Mouse (Mus musculus) midbrain, embryonic 15.5 days (tissue): ENCODE measurements around the gene Rgmb. TPM values are rescaled to one million over a fixed set of nuclear protein-coding genes. Genes with fewer than 3 reads are reported as not detected.

Experiments used
- ATAC-seq: fragments of 200-750 bp; cut with Nextera tagmentation; replicated peaks from 2 replicates; pipeline ENCODE4 v1.8.0; 2017; ENCODE audit warnings: moderate TSS enrichment
- H3K27ac ChIP-seq: fragments of 300-500 bp; sonication (generic); 2 replicates; pipeline ENCODE4 v1.5.1; 2015; ENCODE audit warnings: mild to moderate bottlenecking, inconsistent platforms
- H3K27me3 ChIP-seq: fragments of 300-500 bp; sonication (generic); replicated peaks from 2 replicates; pipeline ENCODE4 v1.6.1; 2015; ENCODE audit warnings: inconsistent platforms
- H3K36me3 ChIP-seq: fragments of 300-500 bp; sonication (generic); replicated peaks from 2 replicates; pipeline ENCODE4 v1.6.1; 2015; ENCODE audit warnings: inconsistent platforms
- H3K4me1 ChIP-seq: fragments of 300-500 bp; sonication (generic); 2 replicates; pipeline ENCODE4 v1.6.1; 2015; ENCODE audit warnings: inconsistent platforms
- H3K4me2 ChIP-seq: fragments of 300-500 bp; sonication (generic); 2 replicates; pipeline ENCODE4 v1.6.1; 2015; ENCODE audit warnings: inconsistent platforms, mild to moderate bottlenecking, moderate library complexity
- H3K4me3 ChIP-seq: fragments of 300-500 bp; sonication (generic); 2 replicates; pipeline ENCODE4 v1.5.1; 2015; ENCODE audit warnings: mild to moderate bottlenecking, inconsistent platforms
- H3K9ac ChIP-seq: fragments of 300-500 bp; sonication (generic); 2 replicates; pipeline ENCODE4 v1.6.1; 2015; ENCODE audit warnings: mild to moderate bottlenecking, inconsistent platforms
- H3K9me3 ChIP-seq: fragments of 300-500 bp; sonication (generic); 2 replicates; pipeline ENCODE4 v1.6.1; 2016; ENCODE audit warnings: inconsistent platforms
- WGBS: fragments of 180-500 bp; shearing (Covaris S2); methylation state at CpG from one replicate; pipeline ENCODE4 v1.1.7; 2015; ENCODE audit warnings: mixed read lengths; 5-methylcytosine and 5-hydroxymethylcytosine counted together
- polyA plus RNA-seq: library from polyadenylated mRNA; unstranded; fragments of >200 nt; fragmentation: Nextera tagmentation; extraction: Ambion mirVana; gene quantifications from 2 replicates; pipeline ENCODE4 v1.2.1, GENCODE M21; 2015

The Rgmb gene
- polyA plus RNA-seq, 1 experiment from 2014 or later: 73.1 TPM

GRCm38 (mm10) chr17:15804008-15804812, 26.6 kb downstream of the Rgmb start:
- no peak overlapping the region for H3K27ac ChIP-seq

GRCm38 (mm10) chr17:15799195-15799793, 31.5 kb downstream of the Rgmb start:
- no peak for ATAC-seq
- no peak overlapping the region for H3K4me3 ChIP-seq
- no peaks in the 10 kb centered on the region for H3K36me3 ChIP-seq
- H3K4me1 ChIP-seq: no peaks in the 10 kb centered on the region
- H3K27ac ChIP-seq: no peak overlapping the region
- no peak overlapping the region for H3K9ac ChIP-seq
- H3K9me3 ChIP-seq: no peaks in the 10 kb centered on the region
- 47% methylated on average over 3 of the region's 3 CpGs for WGBS
- no peak overlapping the region for H3K4me2 ChIP-seq
- H3K27me3 ChIP-seq: no peaks in the 10 kb centered on the region

More at GRCm38 (mm10) chr17:15804008-15804812, 26.6 kb downstream of the Rgmb start:
- peaks cover 14% of the 10 kb centered on the region for H3K4me1 ChIP-seq
- no peak overlapping the region for H3K4me2 ChIP-seq
- no peaks in the 10 kb centered on the region for H3K9me3 ChIP-seq
- ATAC-seq: peak; percentile 55; the same call in 1 of the 2 replicates
- no peaks in the 10 kb centered on the region; the same call in 1 of the 2 replicates for H3K36me3 ChIP-seq
- H3K4me3 ChIP-seq: no peak overlapping the region
- 53% methylated on average over 15 of the region's 15 CpGs for WGBS
- no peaks in the 10 kb centered on the region for H3K27me3 ChIP-seq
- H3K9ac ChIP-seq: no peak overlapping the region

- H3K9me3 ChIP-seq: no peaks in the 10 kb centered on the region
- H3K27me3 ChIP-seq: no peaks in the 10 kb centered on the region
- no peak overlapping the region for H3K27ac ChIP-seq
- no peak for ATAC-seq
- WGBS: 82% methylated on average over 8 of the region's 8 CpGs
- H3K4me1 ChIP-seq: no peaks in the 10 kb centered on the region
- no peaks in the 10 kb centered on the region for H3K36me3 ChIP-seq
- no peak overlapping the region for H3K4me2 ChIP-seq
- no peak overlapping the region for H3K4me3 ChIP-seq
- H3K9ac ChIP-seq: no peak overlapping the region
Observed at GRCm38 (mm10) chr17:15790716-15791115, 40.1 kb downstream of the Rgmb start.

GRCm38 (mm10) chr17:15787036-15787435, 43.8 kb downstream of the Rgmb start:
- H3K36me3 ChIP-seq: no peaks in the 10 kb centered on the region
- no peak overlapping the region for H3K4me3 ChIP-seq
- H3K9ac ChIP-seq: no peak overlapping the region
- no peak; the same call in 1 of the 2 replicates for ATAC-seq
- H3K27me3 ChIP-seq: no peaks in the 10 kb centered on the region
- H3K4me1 ChIP-seq: no peaks in the 10 kb centered on the region
- 36% methylated on average over 3 of the region's 3 CpGs for WGBS
- no peak overlapping the region for H3K27ac ChIP-seq
- H3K4me2 ChIP-seq: no peak overlapping the region
- H3K9me3 ChIP-seq: no peaks in the 10 kb centered on the region

- 0 out of 2 replicates have a peak, but pooled peaks cover under 1% of the 10 kb centered on the region for H3K36me3 ChIP-seq
- no peak overlapping the region for H3K4me2 ChIP-seq
- ATAC-seq: no peak
- H3K4me1 ChIP-seq: no peaks in the 10 kb centered on the region
- H3K9ac ChIP-seq: no peak overlapping the region
- no peaks in the 10 kb centered on the region for H3K27me3 ChIP-seq
- no peaks in the 10 kb centered on the region for H3K9me3 ChIP-seq
- 82% methylated on average over 6 of the region's 6 CpGs for WGBS
- H3K4me3 ChIP-seq: no peak overlapping the region
- H3K27ac ChIP-seq: no peak overlapping the region
Observed at GRCm38 (mm10) chr17:15777979-15778378, 52.9 kb downstream of the Rgmb start.

- H3K4me3 ChIP-seq: no peak overlapping the region
- peaks cover 5% of the 10 kb centered on the region; the same call in 1 of the 2 replicates for H3K36me3 ChIP-seq
- H3K4me2 ChIP-seq: no peak overlapping the region
- 74% methylated on average over 5 of the region's 5 CpGs for WGBS
- H3K27ac ChIP-seq: no peak overlapping the region
- H3K9me3 ChIP-seq: no peaks in the 10 kb centered on the region
- no peak overlapping the region for H3K9ac ChIP-seq
- H3K4me1 ChIP-seq: no peaks in the 10 kb centered on the region
- no peak for ATAC-seq
- H3K27me3 ChIP-seq: no peaks in the 10 kb centered on the region
Observed at GRCm38 (mm10) chr17:15776349-15776748, 54.5 kb downstream of the Rgmb start.

GRCm38 (mm10) chr17:15774565-15775215, 56.1 kb downstream of the Rgmb start:
- H3K9me3 ChIP-seq: no peaks in the 10 kb centered on the region
- no peak; the same call in 1 of the 2 replicates for ATAC-seq
- WGBS: 86% methylated on average over 5 of the region's 5 CpGs
- H3K4me1 ChIP-seq: no peaks in the 10 kb centered on the region
- H3K4me2 ChIP-seq: no peak overlapping the region
- H3K27me3 ChIP-seq: no peaks in the 10 kb centered on the region
- no peak overlapping the region for H3K27ac ChIP-seq
- no peak overlapping the region for H3K9ac ChIP-seq
- peaks cover 14% of the 10 kb centered on the region; the same call in 1 of the 2 replicates for H3K36me3 ChIP-seq
- H3K4me3 ChIP-seq: no peak overlapping the region

- ATAC-seq: no peak
- 76% methylated on average over 6 of the region's 6 CpGs for WGBS
Observed at GRCm38 (mm10) chr17:15773956-15774355, 56.9 kb downstream of the Rgmb start.

GRCm38 (mm10) chr17:15769081-15769724, 61.6 kb downstream of the Rgmb start:
- Histone ChIP-seq H3K4me3 (no peak overlapping the region), H3K9me3 (no peaks in the 10 kb centered on the region), H3K4me1 (no peaks in the 10 kb centered on the region), H3K9ac (no peak overlapping the region), H3K27ac (no peak overlapping the region), H3K36me3 (peaks cover 45% of the 10 kb centered on the region), H3K4me2 (no peak overlapping the region), H3K27me3 (no peaks in the 10 kb centered on the region)
- ATAC-seq: no peak
- WGBS: 81% methylated on average over 7 of the region's 7 CpGs

More at GRCm38 (mm10) chr17:15773956-15774355, 56.9 kb downstream of the Rgmb start:
- no peak overlapping the region for H3K27ac ChIP-seq
- no peaks in the 10 kb centered on the region for H3K9me3 ChIP-seq
- no peaks in the 10 kb centered on the region for H3K4me1 ChIP-seq
- no peak overlapping the region for H3K9ac ChIP-seq
- H3K4me2 ChIP-seq: no peak overlapping the region
- no peak overlapping the region for H3K4me3 ChIP-seq
- peaks cover 21% of the 10 kb centered on the region; the same call in 1 of the 2 replicates for H3K36me3 ChIP-seq
- H3K27me3 ChIP-seq: no peaks in the 10 kb centered on the region

GRCm38 (mm10) chr17:15761191-15761590, 69.6 kb downstream of the Rgmb start:
- Histone ChIP-seq H3K27ac (no peak overlapping the region), H3K4me1 (no peaks in the 10 kb centered on the region), H3K4me2 (no peak overlapping the region), H3K27me3 (no peaks in the 10 kb centered on the region), H3K9ac (no peak overlapping the region), H3K9me3 (no peaks in the 10 kb centered on the region), H3K36me3 (peaks cover 52% of the 10 kb centered on the region), H3K4me3 (no peak overlapping the region)
- WGBS: 93% methylated on average over 8 of the region's 8 CpGs
- ATAC-seq: no peak
